In genomic region chr4:36186231-36186922, GRCm38 (mm10) we compare ENCODE assay signal across 9 mouse cellular contexts.
DNase-seq lines count a peak whose midpoint lies in the region.
"Had no signal": no experiment of that assay in that cellular context is flagged by ENCODE, and none has a peak within 500 bp of the region (broad histone marks: within the 10 kb centered on the region; RNA-seq: fewer than 3 reads in every experiment).

No protein-coding gene starts in this region.

- no peaks in the 10 kb centered on the region for H3K36me3 ChIP-seq in heart, embryonic 10.5 days
- H3K36me3 ChIP-seq: liver, embryonic 13.5 days had no signal

- H3K27ac ChIP-seq in heart, embryonic 10.5 days = no peak overlapping the region
- H3K27ac ChIP-seq: liver, embryonic 13.5 days had no signal

- DNase-seq in heart, postnatal 4 days = peak; percentile 40
- no peak for DNase-seq in heart, embryonic 10.5 days (ENCODE audit: low spot score)
- peak; percentile 33 for DNase-seq in adrenal gland, postnatal 14 days
- DNase-seq in cerebellum, postnatal 4 days (ENCODE audit: low spot score in 2 of 2) = peak; percentile 29 to 58
- peak; percentile 15 to 38 for DNase-seq in layer of hippocampus, postnatal 36 days
- DNase-seq in telencephalon, adult 2 months (ENCODE audit: low read depth, low spot score) = peak; percentile 40
- DNase-seq in embryo, embryonic 9.5 days (ENCODE audit: extremely low spot score) = no peak
- DNase-seq in T-cell, adult 2 months (ENCODE audit: low spot score) = no peak
- DNase-seq: liver, embryonic 13.5 days had no signal

- WGBS in heart, embryonic 10.5 days = 52% methylated on average over 7 of the region's 7 CpGs

- no peaks in the 10 kb centered on the region for H3K27me3 ChIP-seq in heart, embryonic 10.5 days (ENCODE audit: insufficient read depth, poor library complexity, severe bottlenecking)
- H3K27me3 ChIP-seq: liver, embryonic 13.5 days had no signal

- H3K4me1 ChIP-seq in heart, embryonic 10.5 days = no peaks in the 10 kb centered on the region
- H3K4me1 ChIP-seq: liver, embryonic 13.5 days had no signal

- H3K4me3 ChIP-seq in heart, embryonic 10.5 days = no peak overlapping the region
- H3K4me3 ChIP-seq: liver, embryonic 13.5 days had no signal

- H3K9me3 ChIP-seq in heart, embryonic 10.5 days = no peaks in the 10 kb centered on the region
- H3K9me3 ChIP-seq: liver, embryonic 13.5 days had no signal

Comparison
In these comparisons a context has a peak if more than half of its experiments do, and no peak if none do; other contexts are left out.
1. DNase-seq: peak in heart, postnatal 4 days (single experiment), adrenal gland, postnatal 14 days (single experiment), cerebellum, postnatal 4 days (2 of 2), layer of hippocampus, postnatal 36 days (2 of 2) and telencephalon, adult 2 months (single experiment); none in heart, embryonic 10.5 days (single experiment), embryo, embryonic 9.5 days (single experiment) and T-cell, adult 2 months (single experiment).